In genomic region chr9:31119405-31119804, GRCm38 (mm10) we compare ENCODE assay signal across 26 mouse cellular contexts. TPM values are rescaled to one million over a fixed set of nuclear protein-coding genes. Genes with fewer than 3 reads are reported as not detected.
A peak's percentile ranks its signal among the peaks of the same experiment; 100 is the strongest.
DNase-seq lines count a peak whose midpoint lies in the region; ATAC-seq lines count a peak whose summit lies in the region.
"Had no signal": no experiment of that assay in that cellular context is flagged by ENCODE, and none has a peak within 500 bp of the region (broad histone marks: within the 10 kb centered on the region; RNA-seq: fewer than 3 reads in every experiment).

No protein-coding gene starts in this region.

- no peaks in the 10 kb centered on the region for H3K9me3 ChIP-seq in kidney, embryonic 15.5 days (replicated peaks)
- no peaks in the 10 kb centered on the region for H3K9me3 ChIP-seq in intestine, embryonic 16.5 days (ENCODE audit: control insufficient read depth, low read length)
- H3K9me3 ChIP-seq: G1E; hindbrain, embryonic 13.5 days; limb, embryonic 10.5 days; liver, embryonic 15.5 days; lung, embryonic 15.5 days; midbrain, embryonic 15.5 days; neural tube, embryonic 13.5 days had no signal

- 0 out of 2 replicates have a peak overlapping the region, but pooled peaks have one; percentile 29 for H3K27ac ChIP-seq in kidney, embryonic 15.5 days
- peak overlapping the region; percentile 79 for H3K27ac ChIP-seq in intestine, embryonic 16.5 days (ENCODE audit: low read length)
- H3K27ac ChIP-seq: hindbrain, embryonic 13.5 days; liver, embryonic 15.5 days; midbrain, embryonic 15.5 days; neural tube, embryonic 13.5 days had no signal

- intact Hi-C loops in left cerebral cortex, postnatal 4 days (cut with DNase I), result no loop called here

- H3K36me3 ChIP-seq in kidney, embryonic 15.5 days, result no peaks in the 10 kb centered on the region
- no peaks in the 10 kb centered on the region for H3K36me3 ChIP-seq in intestine, embryonic 16.5 days (ENCODE audit: control insufficient read depth, insufficient read depth, low read length)
- H3K36me3 ChIP-seq: G1E; hindbrain, embryonic 13.5 days; limb, embryonic 10.5 days; liver, embryonic 15.5 days; lung, embryonic 15.5 days; midbrain, embryonic 15.5 days; neural tube, embryonic 13.5 days had no signal

- no peaks in the 10 kb centered on the region for H3K27me3 ChIP-seq in kidney, embryonic 15.5 days
- no peaks in the 10 kb centered on the region for H3K27me3 ChIP-seq in intestine, embryonic 16.5 days (replicated peaks; ENCODE audit: control insufficient read depth, insufficient read depth, low read length)
- H3K27me3 ChIP-seq: hindbrain, embryonic 13.5 days; lung, embryonic 15.5 days; midbrain, embryonic 15.5 days; neural tube, embryonic 13.5 days; Patski had no signal

- no peak for ATAC-seq in kidney, embryonic 15.5 days (replicated peaks; ENCODE audit: low FRiP score)
- no peak; the same call in 1 of the 2 replicates for ATAC-seq in intestine, embryonic 16.5 days
- ATAC-seq: forebrain, embryonic 14.5 days; Patski had no signal

- 51% methylated on average over 5 of the region's 5 CpGs for WGBS in kidney, embryonic 15.5 days
- WGBS in intestine, embryonic 16.5 days, result 47% methylated on average over 5 of the region's 5 CpGs

- H3K4me1 ChIP-seq in kidney, embryonic 15.5 days, result peaks cover 39% of the 10 kb centered on the region
- H3K4me1 ChIP-seq in intestine, embryonic 16.5 days (ENCODE audit: control insufficient read depth, insufficient read depth, low read length), result peaks cover 31% of the 10 kb centered on the region
- H3K4me1 ChIP-seq: liver, embryonic 15.5 days; neural tube, embryonic 13.5 days had no signal

- no peak overlapping the region for H3K4me2 ChIP-seq in kidney, embryonic 15.5 days
- H3K4me2 ChIP-seq in intestine, embryonic 16.5 days (ENCODE audit: low read depth, low read length), result peak overlapping the region; percentile 11
- H3K4me2 ChIP-seq: hindbrain, embryonic 13.5 days; liver, embryonic 15.5 days; lung, embryonic 15.5 days; midbrain, embryonic 15.5 days; neural tube, embryonic 13.5 days had no signal

- no peak overlapping the region for H3K9ac ChIP-seq in kidney, embryonic 15.5 days
- H3K9ac ChIP-seq in intestine, embryonic 16.5 days (ENCODE audit: low read depth, low read length), result no peak overlapping the region
- H3K9ac ChIP-seq: hindbrain, embryonic 13.5 days; liver, embryonic 15.5 days; lung, embryonic 15.5 days; midbrain, embryonic 15.5 days; neural tube, embryonic 13.5 days had no signal

- no peak for DNase-seq in kidney, adult 11 months
- DNase-seq in ES-CJ7 (ENCODE audit: low read depth, low spot score), result peak; percentile 57
- no peak for DNase-seq in right cerebral cortex, postnatal 10 days (ENCODE audit: low spot score in 2 of 2)
- DNase-seq in left cerebral cortex, postnatal 4 days, result no peak
- DNase-seq in thymus, postnatal 14 days, result no peak
- DNase-seq: adrenal gland, postnatal 10 days; cerebellum, adult 18-20 months; cerebellum, postnatal 14 days; gastrocnemius, postnatal 14 days; heart, adult 11 months; heart, postnatal 36 days; liver; retina, postnatal 1 day; right cerebral cortex, postnatal 4 days had no signal

- no peak overlapping the region for H3K4me3 ChIP-seq in kidney, embryonic 15.5 days (replicated peaks)
- no peak overlapping the region for H3K4me3 ChIP-seq in intestine, embryonic 16.5 days (ENCODE audit: low read length)
- H3K4me3 ChIP-seq: hindbrain, embryonic 13.5 days; limb, embryonic 10.5 days; liver, embryonic 15.5 days; lung, embryonic 15.5 days; midbrain, embryonic 15.5 days; myocyte; neural tube, embryonic 13.5 days had no signal

RNA-seq across cellular contexts. Expression of gene St14, which starts 12.2 kb away (rescaled TPM):
- 32.0 and 32.5 TPM in 2 replicates for polyA plus RNA-seq in kidney, embryonic 15.5 days (2015; fragmentation: Nextera tagmentation; extraction: Ambion mirVana)
- 91.4 and 96.6 TPM in 2 replicates for polyA plus RNA-seq in intestine, embryonic 16.5 days (2015; fragmentation: Nextera tagmentation; extraction: Ambion mirVana)
- total RNA-seq in left cerebral cortex, postnatal 4 days (2021), result under 1 TPM; 0.34 to 0.40 TPM
- polyA plus RNA-seq: G1E, Patski had no signal
